Mouse (Mus musculus): ENCODE measurements around the gene Snurf. TPM values are rescaled to one million over a fixed set of nuclear protein-coding genes. Genes with fewer than 3 reads are reported as not detected.

The Snurf gene
- polyA plus RNA-seq, 1 experiment from 2014 or later: 22.5 TPM

Other genes with a start within 250 kb of the Snurf start
- gene Gm38393, start within 50 bp of the Snurf start, polyA plus RNA-seq (2015; fragmentation: Nextera tagmentation; extraction: Ambion mirVana): 0.19 and 0.57 TPM in 2 replicates
- gene Snrpn, start 135.2 kb upstream of the Snurf start, polyA plus RNA-seq (2015; fragmentation: Nextera tagmentation; extraction: Ambion mirVana): 36.9 and 38.6 TPM in 2 replicates

All from lung, embryonic 15.5 days (tissue).